Mouse (Mus musculus) heart, embryonic 10.5 days (tissue): ENCODE measurements at regions not wholly inside any gene's neighbourhood (a gene's known extent, or its start where the extent isn't known, plus 50 kb on each side); places are given as distances from the start of the nearest gene placed in this dataset.

Source experiments
- DNase-seq: peaks from one replicate; pipeline ENCODE4 v3.0.0-alpha.2; 2017; ENCODE audit warnings: low spot score
- H3K27ac ChIP-seq: fragments of 300-500 bp; sonication (generic); 2 replicates; pipeline ENCODE4 v1.5.1; 2016; ENCODE audit warnings: mild to moderate bottlenecking
- H3K27me3 ChIP-seq: fragments of 300-500 bp; sonication (generic); 2 replicates; pipeline ENCODE4 v1.6.1; 2016; ENCODE audit warnings: mild to moderate bottlenecking; ENCODE audit not compliant: poor library complexity, insufficient read depth, severe bottlenecking
- H3K36me3 ChIP-seq: fragments of 300-500 bp; sonication (generic); 2 replicates; pipeline ENCODE4 v1.6.1; 2016; ENCODE audit warnings: mild to moderate bottlenecking, moderate library complexity
- H3K4me1 ChIP-seq: fragments of 300-500 bp; sonication (generic); 2 replicates; pipeline ENCODE4 v1.6.1; 2016; ENCODE audit warnings: mild to moderate bottlenecking
- H3K4me3 ChIP-seq: fragments of 300-500 bp; sonication (generic); 2 replicates; pipeline ENCODE4 v1.5.1; 2016; ENCODE audit warnings: mild to moderate bottlenecking, moderate library complexity
- H3K9me3 ChIP-seq: fragments of 300-500 bp; sonication (generic); 2 replicates; pipeline ENCODE4 v1.6.1; 2016; ENCODE audit warnings: mild to moderate bottlenecking, moderate library complexity
- WGBS: fragments of 180-500 bp; shearing (Covaris S2); methylation state at CpG from one replicate; pipeline ENCODE4 v1.1.7; 2016; 5-methylcytosine and 5-hydroxymethylcytosine counted together

- DNase-seq = no peak
- H3K36me3 ChIP-seq = no peaks in the 10 kb centered on the region
- H3K4me1 ChIP-seq = no peaks in the 10 kb centered on the region
- whole genome bisulfite sequencing = 75% methylated on average over 16 of the region's 16 CpGs
- H3K27me3 ChIP-seq = no peaks in the 10 kb centered on the region
- H3K9me3 ChIP-seq = no peaks in the 10 kb centered on the region
- no peak overlapping the region for H3K27ac ChIP-seq
- H3K4me3 ChIP-seq = no peak overlapping the region
Observed at GRCm38 (mm10) chr5:44917173-44917815, 117.8 kb upstream of the Ldb2 start.

DNA sequence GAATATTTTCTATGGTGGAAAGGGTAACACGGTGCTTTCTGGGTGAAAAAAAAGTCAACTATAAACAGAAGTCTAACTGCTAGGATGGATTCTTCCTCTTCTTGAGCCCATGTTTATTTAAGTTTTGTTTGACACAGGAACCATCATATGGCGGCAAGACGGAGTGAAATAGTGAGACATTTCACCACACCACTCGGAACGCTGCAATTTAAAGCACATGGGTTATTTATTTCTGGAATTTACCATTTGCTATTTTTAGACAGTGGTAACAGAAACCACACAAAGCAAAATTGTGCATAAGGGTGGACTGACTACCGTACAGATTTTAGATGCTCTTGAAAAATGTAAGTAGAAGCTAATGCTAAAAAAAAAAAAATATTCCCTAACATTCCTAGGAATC lies 103.1 kb upstream of the Ldb2 start:
- H3K36me3 ChIP-seq = no peaks in the 10 kb centered on the region
- no peaks in the 10 kb centered on the region for H3K4me1 ChIP-seq
- no peaks in the 10 kb centered on the region for H3K9me3 ChIP-seq
- H3K4me3 ChIP-seq = no peak overlapping the region
- H3K27me3 ChIP-seq = no peaks in the 10 kb centered on the region
- 75% methylated on average over 6 of the region's 6 CpGs for WGBS
- no peak overlapping the region for H3K27ac ChIP-seq
- DNase-seq = no peak

DNA sequence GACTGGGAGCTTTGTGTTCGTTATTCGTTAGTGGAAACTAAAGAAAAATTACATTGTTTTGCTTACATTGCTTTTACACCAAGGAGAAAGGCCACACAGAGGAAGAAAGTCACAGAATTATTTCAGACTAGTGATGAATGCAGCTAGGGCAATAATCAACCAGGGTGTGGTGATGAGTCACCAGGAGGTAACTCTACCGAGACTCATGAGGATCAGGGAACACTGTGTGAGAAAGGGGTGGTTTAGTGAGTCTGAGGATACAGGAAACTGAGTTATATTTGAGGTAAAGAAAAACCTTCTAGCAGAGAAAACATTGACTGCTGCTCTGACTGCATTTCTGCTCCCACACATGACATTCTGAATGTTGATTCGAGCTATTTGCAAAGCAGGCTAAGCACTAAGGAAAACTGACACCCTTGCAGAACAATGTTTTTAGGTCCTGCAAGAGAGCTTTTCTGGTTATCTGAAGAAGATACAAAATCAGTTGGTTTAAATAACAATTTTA lies 87.1 kb upstream of the Ldb2 start:
- Histone ChIP-seq H3K4me1 (no peaks in the 10 kb centered on the region), H3K27me3 (no peaks in the 10 kb centered on the region), H3K4me3 (no peak overlapping the region), H3K36me3 (no peaks in the 10 kb centered on the region), H3K9me3 (no peaks in the 10 kb centered on the region), H3K27ac (no peak overlapping the region)
- DNase-seq = no peak
- 75% methylated on average over 4 of the region's 4 CpGs for WGBS

- WGBS = 69% methylated on average over 3 of the region's 3 CpGs
- Histone ChIP-seq H3K4me3 (no peak overlapping the region), H3K27me3 (no peaks in the 10 kb centered on the region), H3K36me3 (no peaks in the 10 kb centered on the region), H3K4me1 (no peaks in the 10 kb centered on the region), H3K27ac (no peak overlapping the region), H3K9me3 (no peaks in the 10 kb centered on the region)
- DNase-seq = no peak
Observed at GRCm38 (mm10) chr5:44876946-44877345, 77.5 kb upstream of the Ldb2 start.

- no peak for DNase-seq
- H3K27ac ChIP-seq = no peak overlapping the region
- H3K4me3 ChIP-seq = no peak overlapping the region
- H3K9me3 ChIP-seq = no peaks in the 10 kb centered on the region
- no peaks in the 10 kb centered on the region for H3K27me3 ChIP-seq
- no peaks in the 10 kb centered on the region for H3K36me3 ChIP-seq
- H3K4me1 ChIP-seq = no peaks in the 10 kb centered on the region
- 83% methylated on average over 7 of the region's 7 CpGs for WGBS
Observed at GRCm38 (mm10) chr5:44872243-44872642, 72.8 kb upstream of the Ldb2 start.

GRCm38 (mm10) chr5:44863887-44864286 lies 64.4 kb upstream of the Ldb2 start:
- no peak overlapping the region for H3K4me3 ChIP-seq
- no peaks in the 10 kb centered on the region for H3K36me3 ChIP-seq
- no peak for DNase-seq
- no peaks in the 10 kb centered on the region for H3K9me3 ChIP-seq
- WGBS = 51% methylated on average over 3 of the region's 3 CpGs
- no peaks in the 10 kb centered on the region for H3K4me1 ChIP-seq
- H3K27ac ChIP-seq = no peak overlapping the region
- H3K27me3 ChIP-seq = no peaks in the 10 kb centered on the region

- DNase-seq = no peak
- no peaks in the 10 kb centered on the region for H3K4me1 ChIP-seq
- no peaks in the 10 kb centered on the region for H3K9me3 ChIP-seq
- no peaks in the 10 kb centered on the region for H3K27me3 ChIP-seq
- 68% methylated on average over 3 of the region's 3 CpGs for WGBS
- no peaks in the 10 kb centered on the region for H3K36me3 ChIP-seq
- no peak overlapping the region for H3K4me3 ChIP-seq
- H3K27ac ChIP-seq = no peak overlapping the region
Observed at GRCm38 (mm10) chr5:44863349-44863748, 63.9 kb upstream of the Ldb2 start.

DNA sequence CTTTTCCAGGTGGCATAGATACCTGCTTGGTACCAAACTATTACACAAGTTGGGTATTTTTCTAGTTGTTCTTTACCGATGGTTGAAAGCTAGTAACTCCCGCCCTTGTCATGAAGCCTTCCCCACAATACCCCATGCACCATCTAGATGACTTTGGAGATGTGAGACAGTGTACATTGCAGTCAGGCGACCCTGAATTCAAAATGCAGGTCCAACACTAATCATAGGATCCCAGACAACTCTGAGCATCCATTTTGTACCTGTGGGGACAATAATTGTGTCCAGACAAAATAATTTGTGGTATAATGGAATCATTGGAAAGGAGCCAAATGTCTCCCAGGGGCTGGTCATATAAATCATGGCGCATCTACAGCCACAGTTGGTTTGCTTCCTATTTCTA lies 54.7 kb upstream of the Ldb2 start:
- no peak for DNase-seq
- no peaks in the 10 kb centered on the region for H3K9me3 ChIP-seq
- H3K27me3 ChIP-seq = no peaks in the 10 kb centered on the region
- no peak overlapping the region for H3K27ac ChIP-seq
- WGBS = 81% methylated on average over 4 of the region's 4 CpGs
- no peaks in the 10 kb centered on the region for H3K4me1 ChIP-seq
- no peaks in the 10 kb centered on the region for H3K36me3 ChIP-seq
- H3K4me3 ChIP-seq = no peak overlapping the region
